Mouse (Mus musculus): ENCODE data around the gene Paqr8. TPM values are rescaled to one million over a fixed set of nuclear protein-coding genes. Genes with fewer than 3 reads are reported as not detected.

The Paqr8 gene
- polyA plus RNA-seq, 1 experiment from 2014 or later = 12.1 TPM

DNA sequence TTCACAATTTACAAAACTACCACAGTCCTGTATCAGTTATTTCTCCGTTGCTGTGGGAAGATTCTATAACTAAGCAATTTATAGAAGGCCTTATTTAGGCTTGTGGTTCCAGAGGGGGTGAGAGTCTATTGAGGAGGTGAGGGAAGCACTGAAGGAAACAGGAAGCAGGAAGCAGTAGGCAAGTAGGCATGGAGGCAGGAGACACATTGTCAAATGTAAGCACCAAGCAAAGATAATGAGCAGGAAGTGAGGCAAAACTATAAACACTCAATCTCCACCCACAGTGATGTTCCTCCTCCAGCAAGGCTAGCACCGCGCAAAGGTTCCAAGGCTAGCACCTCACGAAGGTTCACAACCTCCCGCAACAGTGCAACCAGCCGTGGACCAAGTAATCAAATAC lies 91.4 kb downstream of the Paqr8 start:
- no peaks in the 10 kb centered on the region for H3K9me3 ChIP-seq (ENCODE audit: control insufficient read depth, low read length)
- no peak overlapping the region for H3K9ac ChIP-seq (ENCODE audit: low read length)
- DNase-seq (ENCODE audit: low spot score) = no peak
- no peak overlapping the region for H3K4me2 ChIP-seq (replicated peaks; ENCODE audit: low read depth)
- TF ChIP-seq EP300 (optimal IDR thresholded peaks at IDR 0.05) (no peak), CTCF (IDR thresholded peaks at IDR 0.05; ENCODE audit: low read depth) (no peak)
- no peak overlapping the region for H3K27ac ChIP-seq (replicated peaks)
- ATAC-seq (ENCODE audit: low FRiP score, low TSS enrichment) = no peak
- 90% methylated on average over 6 of the region's 6 CpGs for WGBS
- no peak overlapping the region for H3K4me3 ChIP-seq (ENCODE audit: low read depth, low read length)
- H3K36me3 ChIP-seq (ENCODE audit: control insufficient read depth, insufficient read depth, low read length) = no peaks in the 10 kb centered on the region
- H3K4me1 ChIP-seq (replicated peaks; ENCODE audit: control insufficient read depth, insufficient read depth) = no peaks in the 10 kb centered on the region
- H3K27me3 ChIP-seq (ENCODE audit: control insufficient read depth, insufficient read depth, low read length) = no peaks in the 10 kb centered on the region

DNA sequence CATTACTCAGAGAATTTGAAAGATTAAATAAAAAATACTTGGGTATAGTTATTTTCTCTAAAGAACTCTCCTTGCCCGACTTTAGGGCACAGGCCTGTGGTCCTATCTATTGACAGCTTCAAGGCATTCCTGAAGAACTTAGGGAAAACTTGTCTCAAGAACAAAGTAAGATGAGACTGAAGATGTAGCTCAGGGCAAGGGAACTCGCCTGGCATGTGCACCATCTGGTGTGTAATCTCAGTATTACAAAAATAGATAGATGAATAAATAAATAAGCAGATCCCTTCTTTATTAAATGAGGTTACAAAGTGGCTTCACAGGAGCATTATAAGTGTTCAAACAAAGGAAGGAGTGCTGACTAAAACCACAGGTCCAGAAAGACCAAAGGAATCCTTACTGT lies 93.7 kb downstream of the Paqr8 start:
- Histone ChIP-seq H3K9me3 (ENCODE audit: control insufficient read depth, low read length) (no peaks in the 10 kb centered on the region), H3K4me1 (replicated peaks; ENCODE audit: control insufficient read depth, insufficient read depth) (no peaks in the 10 kb centered on the region), H3K27ac (replicated peaks) (no peak overlapping the region), H3K4me2 (replicated peaks; ENCODE audit: low read depth) (no peak overlapping the region), H3K36me3 (ENCODE audit: control insufficient read depth, insufficient read depth, low read length) (no peaks in the 10 kb centered on the region), H3K27me3 (ENCODE audit: control insufficient read depth, insufficient read depth, low read length) (no peaks in the 10 kb centered on the region), H3K9ac (ENCODE audit: low read length) (no peak overlapping the region), H3K4me3 (ENCODE audit: low read depth, low read length) (no peak overlapping the region)
- ATAC-seq (ENCODE audit: low FRiP score, low TSS enrichment) (no peak), DNase-seq (ENCODE audit: low spot score) (no peak)
- TF ChIP-seq EP300 (optimal IDR thresholded peaks at IDR 0.05) (no peak), CTCF (IDR thresholded peaks at IDR 0.05; ENCODE audit: low read depth) (peak; percentile 33)
- WGBS = 69% methylated on average over 2 of the region's 2 CpGs

DNA sequence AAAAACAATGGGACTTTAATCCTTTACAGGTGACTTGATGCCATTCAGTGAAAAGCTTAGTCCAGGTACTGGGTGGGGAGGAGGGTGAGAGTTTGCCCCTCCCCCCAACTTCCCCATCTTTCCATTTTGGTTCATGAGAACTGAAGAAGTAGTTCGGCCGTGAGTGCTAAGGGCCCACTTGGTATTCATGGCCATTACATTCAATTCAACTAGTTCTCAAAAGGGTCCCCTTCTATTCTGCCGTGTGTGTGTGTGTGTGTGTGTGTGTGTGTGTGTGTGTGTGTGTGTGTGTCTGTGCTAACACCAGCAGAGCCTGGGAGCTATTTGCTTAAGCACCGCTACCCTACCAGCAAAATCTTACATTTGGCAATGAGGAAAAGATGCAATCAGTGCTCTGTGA lies 94.2 kb downstream of the Paqr8 start:
- DNase-seq (ENCODE audit: low spot score) (no peak), ATAC-seq (ENCODE audit: low FRiP score, low TSS enrichment) (no peak)
- Histone ChIP-seq H3K36me3 (ENCODE audit: control insufficient read depth, insufficient read depth, low read length) (no peaks in the 10 kb centered on the region), H3K27ac (replicated peaks) (no peak overlapping the region), H3K9me3 (ENCODE audit: control insufficient read depth, low read length) (no peaks in the 10 kb centered on the region), H3K4me2 (replicated peaks; ENCODE audit: low read depth) (no peak overlapping the region), H3K27me3 (ENCODE audit: control insufficient read depth, insufficient read depth, low read length) (no peaks in the 10 kb centered on the region), H3K9ac (ENCODE audit: low read length) (no peak overlapping the region), H3K4me3 (ENCODE audit: low read depth, low read length) (no peak overlapping the region), H3K4me1 (replicated peaks; ENCODE audit: control insufficient read depth, insufficient read depth) (no peaks in the 10 kb centered on the region)
- TF ChIP-seq EP300 (optimal IDR thresholded peaks at IDR 0.05) = no peak
- TF ChIP-seq CTCF (IDR thresholded peaks at IDR 0.05; ENCODE audit: low read depth) = no peak
- 72% methylated on average over 4 of the region's 4 CpGs for WGBS

DNA sequence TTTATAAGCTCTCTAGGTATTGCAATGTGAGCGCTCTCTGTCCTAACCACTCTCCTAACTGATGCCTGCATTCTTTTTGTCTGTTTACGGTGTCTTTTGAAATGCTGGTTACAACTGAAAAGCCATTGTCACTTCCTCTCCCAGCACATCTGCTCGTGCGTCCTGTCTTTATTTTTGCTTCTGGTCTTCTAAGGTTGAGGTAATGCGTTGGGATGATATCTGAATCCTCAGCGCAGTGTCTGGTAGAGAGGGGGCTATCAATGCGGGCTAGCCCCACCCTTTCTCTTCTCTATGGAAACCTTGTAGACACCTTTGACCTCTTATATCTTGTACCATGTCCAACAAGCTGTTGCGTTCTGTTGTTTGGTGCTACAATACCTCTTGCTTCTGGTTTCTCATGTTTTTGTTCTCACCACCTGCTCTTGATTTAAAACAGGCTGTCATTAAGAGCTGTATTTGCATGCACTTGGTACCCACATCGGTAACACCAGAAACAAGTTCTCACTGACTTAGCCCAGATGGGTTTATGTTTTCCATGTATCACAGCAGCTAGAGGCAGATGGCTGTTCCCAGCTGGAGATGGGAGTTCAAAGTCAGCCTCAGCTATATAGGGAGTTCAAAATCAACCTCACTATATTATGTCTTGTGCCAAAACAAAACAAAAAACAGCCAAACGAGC lies 96.1 kb downstream of the Paqr8 start:
- DNase-seq (ENCODE audit: low spot score) = no peak
- TF ChIP-seq EP300 (optimal IDR thresholded peaks at IDR 0.05) (no peak), CTCF (IDR thresholded peaks at IDR 0.05; ENCODE audit: low read depth) (no peak)
- Histone ChIP-seq H3K4me3 (ENCODE audit: low read depth, low read length) (no peak overlapping the region), H3K9me3 (ENCODE audit: control insufficient read depth, low read length) (no peaks in the 10 kb centered on the region), H3K4me2 (replicated peaks; ENCODE audit: low read depth) (no peak overlapping the region), H3K27me3 (ENCODE audit: control insufficient read depth, insufficient read depth, low read length) (no peaks in the 10 kb centered on the region), H3K4me1 (replicated peaks; ENCODE audit: control insufficient read depth, insufficient read depth) (no peaks in the 10 kb centered on the region), H3K36me3 (ENCODE audit: control insufficient read depth, insufficient read depth, low read length) (no peaks in the 10 kb centered on the region), H3K27ac (replicated peaks) (no peak overlapping the region), H3K9ac (ENCODE audit: low read length) (no peak overlapping the region)
- no peak for ATAC-seq (ENCODE audit: low FRiP score, low TSS enrichment)
- 78% methylated on average over 10 of the region's 10 CpGs for WGBS

Other genes starting within 250 kb of the Paqr8 start
- not detected in 2 replicates for gene Il17a, start 159.7 kb upstream of the Paqr8 start, polyA plus RNA-seq (2015; fragmentation: Nextera tagmentation; extraction: Ambion mirVana)
- gene Il17f, start 100.0 kb upstream of the Paqr8 start, polyA plus RNA-seq (2015; fragmentation: Nextera tagmentation; extraction: Ambion mirVana) = 0.15 TPM in 1 of 2 replicates, not detected in the other
- 31.2 and 33.1 TPM in 2 replicates for gene Mcm3, start 70.3 kb upstream of the Paqr8 start, polyA plus RNA-seq (2015; fragmentation: Nextera tagmentation; extraction: Ambion mirVana)
- 1.5 and 1.7 TPM in 2 replicates for gene Efhc1, start 61.0 kb downstream of the Paqr8 start, polyA plus RNA-seq (2015; fragmentation: Nextera tagmentation; extraction: Ambion mirVana)
- 2.6 and 3.6 TPM in 2 replicates for gene Tram2, start 188.6 kb downstream of the Paqr8 start, polyA plus RNA-seq (2015; fragmentation: Nextera tagmentation; extraction: Ambion mirVana)

All from stomach, postnatal 0 days (tissue).